Comparison of ENCODE assay signal across 24 mouse cellular contexts in the genomic region with DNA sequence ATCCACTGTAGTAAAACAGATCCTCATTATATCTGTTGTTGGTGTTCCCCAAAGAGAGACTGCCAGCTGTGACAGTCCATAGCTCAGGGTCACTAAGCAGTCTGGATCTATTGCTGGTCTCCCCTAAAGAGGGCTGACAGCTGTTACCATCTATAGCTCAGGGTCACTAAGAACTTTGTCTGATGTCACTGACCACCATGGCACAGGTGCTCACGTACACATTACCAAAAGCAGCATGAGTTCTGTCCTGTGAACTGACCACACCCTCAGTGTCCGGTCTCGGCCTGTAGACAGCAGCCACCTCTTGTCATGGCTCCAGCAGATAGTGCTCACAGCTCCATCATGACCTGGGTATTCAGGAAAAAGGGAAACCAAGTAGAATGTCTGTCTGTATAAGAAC. TPM values are rescaled to one million over a fixed set of nuclear protein-coding genes. Genes with fewer than 3 reads are reported as not detected.
DNase-seq lines count a peak whose midpoint lies in the region; ATAC-seq and TF ChIP-seq lines count a peak whose summit lies in the region.
"Had no signal": no experiment of that assay in that cellular context is flagged by ENCODE, and none has a peak within 500 bp of the region (broad histone marks: within the 10 kb centered on the region; RNA-seq: fewer than 3 reads in every experiment).

No protein-coding gene starts in this region.

- no peak overlapping the region for H3ac ChIP-seq in C2C12 (ENCODE audit: control insufficient read depth, insufficient read length, low read depth)

- no peaks in the 10 kb centered on the region for H3K27me3 ChIP-seq in liver, embryonic 11.5 days (replicated peaks; ENCODE audit: control insufficient read depth, insufficient read depth, low read length)
- H3K27me3 ChIP-seq in C2C12 (ENCODE audit: control insufficient read depth, insufficient read depth, insufficient read length) = no peaks in the 10 kb centered on the region
- H3K27me3 ChIP-seq: embryonic facial prominence, embryonic 15.5 days had no signal

- no peak for TF ChIP-seq CTCF in C2C12 (IDR thresholded peaks at IDR 0.05; ENCODE audit: control insufficient read depth, insufficient read depth, insufficient read length)

- no peak overlapping the region for H3K4me3 ChIP-seq in liver, embryonic 11.5 days (ENCODE audit: low read depth, low read length)
- no peak overlapping the region for H3K4me3 ChIP-seq in C2C12 (ENCODE audit: insufficient read depth, poor library complexity, severe bottlenecking)
- H3K4me3 ChIP-seq: embryonic facial prominence, embryonic 13.5 days; embryonic facial prominence, embryonic 15.5 days; erythroblast, embryonic 14.5 days had no signal

- DNase-seq in heart, adult 11 months = peak; percentile 81
- no peak for DNase-seq in heart, postnatal 4 days
- peak; percentile 14 for DNase-seq in liver, embryonic 11.5 days (ENCODE audit: low spot score)
- no peak for DNase-seq in liver
- DNase-seq in adrenal gland, postnatal 4 days (ENCODE audit: low spot score in 2 of 2) = no peak
- DNase-seq in retina, embryonic 14.5 days (ENCODE audit: low spot score) = no peak
- DNase-seq: adrenal gland, adult 2 months; adrenal gland, postnatal 10 days; adrenal gland, postnatal 25 days; B cell, adult 2 months; cerebellum, adult 11 months; cerebellum, adult 18-20 months; cerebellum, adult 8-10 months; cerebellum, adult 9-11 months; cerebellum, postnatal 14 days; cerebellum, postnatal 36 days; embryo, embryonic 11 days had no signal

- H3K79me3 ChIP-seq in C2C12 (ENCODE audit: low read depth) = no peaks in the 10 kb centered on the region

- H3K27ac ChIP-seq in liver, embryonic 11.5 days (ENCODE audit: low read depth, low read length) = no peak overlapping the region
- H3K27ac ChIP-seq: embryonic facial prominence, embryonic 13.5 days; embryonic facial prominence, embryonic 15.5 days had no signal

- H3K36me3 ChIP-seq in liver, embryonic 11.5 days (ENCODE audit: control insufficient read depth, insufficient read depth, low read length) = no peaks in the 10 kb centered on the region
- H3K36me3 ChIP-seq in C2C12 (ENCODE audit: control insufficient read depth, insufficient read depth) = no peaks in the 10 kb centered on the region
- H3K36me3 ChIP-seq: embryonic facial prominence, embryonic 13.5 days; embryonic facial prominence, embryonic 15.5 days had no signal

- H3K9ac ChIP-seq in liver, embryonic 11.5 days (ENCODE audit: low read depth, low read length) = no peak overlapping the region
- H3K9ac ChIP-seq: embryonic facial prominence, embryonic 13.5 days; embryonic facial prominence, embryonic 15.5 days had no signal

- 81% methylated on average over 3 of the region's 3 CpGs for WGBS in liver, embryonic 11.5 days

- no peaks in the 10 kb centered on the region for H3K79me2 ChIP-seq in C2C12 (ENCODE audit: control insufficient read depth, insufficient read depth)

- H3K4me2 ChIP-seq in liver, embryonic 11.5 days = no peak overlapping the region
- H3K4me2 ChIP-seq: embryonic facial prominence, embryonic 13.5 days; embryonic facial prominence, embryonic 15.5 days had no signal

- ATAC-seq in liver, embryonic 11.5 days (replicated peaks; ENCODE audit: low FRiP score) = no peak
- ATAC-seq: forebrain, embryonic 14.5 days; forebrain, embryonic 16.5 days had no signal

- H3K4me1 ChIP-seq in liver, embryonic 11.5 days (replicated peaks; ENCODE audit: control insufficient read depth, insufficient read depth, low read length) = no peaks in the 10 kb centered on the region
- H3K4me1 ChIP-seq: embryonic facial prominence, embryonic 15.5 days had no signal

- H3K9me3 ChIP-seq in liver, embryonic 11.5 days (ENCODE audit: control insufficient read depth, low read length) = no peaks in the 10 kb centered on the region
- H3K9me3 ChIP-seq: embryonic facial prominence, embryonic 13.5 days; embryonic facial prominence, embryonic 15.5 days had no signal

TF ChIP-seq in C2C12, 6 proteins besides CTCF, POLR2A, EP300 and RAD21:
- TF ChIP-seq FOSL1 (IDR thresholded peaks at IDR 0.05; ENCODE audit: insufficient read depth, low read length, poor library complexity, severe bottlenecking) (no peak), MYOG (IDR thresholded peaks at IDR 0.05; ENCODE audit: control insufficient read depth, extremely low read depth, insufficient read length) (no peak), USF1 (IDR thresholded peaks at IDR 0.05; ENCODE audit: low read depth) (no peak), MYOD1 (IDR thresholded peaks at IDR 0.05; ENCODE audit: control insufficient read depth, insufficient read length, low read depth) (peak; percentile 57), CEBPB (IDR thresholded peaks at IDR 0.05; ENCODE audit: low read depth) (no peak)

RNA-seq across cellular contexts. Expression of gene Wdr27, which starts 39.7 kb away (rescaled TPM):
- 1 to 10 TPM in 1 of 2 experiments, under 1 TPM in 1; 0.81 to 1.3 TPM for total RNA-seq in heart, postnatal 4 days (2021)
- 2.0 and 2.9 TPM in 2 replicates for polyA plus RNA-seq in liver, embryonic 11.5 days (2014; fragmentation: Nextera tagmentation; extraction: Ambion mirVana)
- 5.6 TPM for polyA plus RNA-seq in C2C12 (2012; fragmentation: generic; extraction: Trizol)
- total RNA-seq in adrenal gland, postnatal 4 days (2021) = 1 to 10 TPM; 7.2 to 9.2 TPM
- total RNA-seq: common myeloid progenitor, adult 5-6 weeks had no signal
- polyA plus RNA-seq: erythroblast, embryonic 14.5 days had no signal

RNA-seq across cellular contexts. Expression of gene 1600012H06Rik, which starts 39.8 kb away (rescaled TPM):
- total RNA-seq in heart, postnatal 4 days (2021) = 10 to 100 TPM; 18.6 to 18.9 TPM
- 19.9 and 22.2 TPM in 2 replicates for polyA plus RNA-seq in liver, embryonic 11.5 days (2014; fragmentation: Nextera tagmentation; extraction: Ambion mirVana)
- polyA plus RNA-seq in C2C12 (2012; fragmentation: generic; extraction: Trizol) = 10.3 TPM
- 10 to 100 TPM; 37.3 to 39.5 TPM for total RNA-seq in adrenal gland, postnatal 4 days (2021)

RNA-seq across cellular contexts. Expression of gene Phf10, which starts 57.9 kb away (rescaled TPM):
- total RNA-seq in heart, postnatal 4 days (2021) = 10 to 100 TPM; 67.8 to 69.4 TPM
- polyA plus RNA-seq in liver, embryonic 11.5 days (2014; fragmentation: Nextera tagmentation; extraction: Ambion mirVana) = 137 and 150 TPM in 2 replicates
- 69.4 TPM for polyA plus RNA-seq in C2C12 (2012; fragmentation: generic; extraction: Trizol)
- 10 to 100 TPM; 76.9 to 81.2 TPM for total RNA-seq in adrenal gland, postnatal 4 days (2021)

Comparison
In these comparisons a context has a peak if more than half of its experiments do, and no peak if none do; other contexts are left out.
1. DNase-seq: peak in heart, adult 11 months (single experiment) and liver, embryonic 11.5 days (single experiment); none in heart, postnatal 4 days (single experiment), liver (single experiment), adrenal gland, postnatal 4 days (0 of 2) and retina, embryonic 14.5 days (single experiment).